Mouse (Mus musculus) liver, embryonic 14.5 days (tissue): ENCODE results near the gene Cldn10. TPM values are rescaled to one million over a fixed set of nuclear protein-coding genes. Genes with fewer than 3 reads are reported as not detected.

Experiments
- ATAC-seq: fragments of 200-750 bp; cut with Nextera tagmentation; 2 replicates; pipeline ENCODE4 v1.8.0; 2017; ENCODE audit warnings: moderate number of reproducible peaks, mild to moderate bottlenecking, moderate library complexity; ENCODE audit not compliant: insufficient read depth
- DNase-seq, 3 experiments: peaks; one replicate each; pipeline ENCODE4 v3.0.0-alpha.2; 2012 to 2013; ENCODE audit warnings: low read depth in 3 of 3, low spot score in 3 of 3
- H3K27ac ChIP-seq: fragments of 300-500 bp; sonication (generic); 2 replicates; pipeline ENCODE4 v1.5.1; 2014; ENCODE audit warnings: moderate library complexity, mild to moderate bottlenecking, control low read depth, inconsistent platforms
- H3K27me3 ChIP-seq: fragments of 300-500 bp; sonication (generic); 2 replicates; pipeline ENCODE4 v1.6.1; 2014; ENCODE audit warnings: mild to moderate bottlenecking, low read length, moderate library complexity; ENCODE audit not compliant: control insufficient read depth, insufficient read depth
- H3K36me3 ChIP-seq: fragments of 300-500 bp; sonication (generic); replicated peaks from 2 replicates; pipeline ENCODE4 v1.6.1; 2014; ENCODE audit warnings: low read depth; ENCODE audit not compliant: control insufficient read depth, insufficient read depth
- H3K4me1 ChIP-seq, 2 experiments: fragments of 200-500 bp in 1 of 2; fragments of 300-500 bp in 1 of 2; sonication (generic) in 1 of 2; replicated peaks; 2 replicates each; pipeline ENCODE4 v1.6.1; 2012 to 2014; ENCODE audit warnings: antibody characterized with exemption in 1 of 2, inconsistent platforms in 1 of 2, low read length in 1 of 2; ENCODE audit not compliant: control insufficient read depth in 2 of 2, insufficient read depth in 2 of 2
- H3K4me2 ChIP-seq: fragments of 300-500 bp; sonication (generic); 2 replicates; pipeline ENCODE4 v1.6.1; 2014; ENCODE audit warnings: low read depth, mild to moderate bottlenecking, control low read depth, moderate library complexity
- H3K4me3 ChIP-seq, 2 experiments: fragments of 200-500 bp in 1 of 2; fragments of 300-500 bp in 1 of 2; sonication (generic) in 1 of 2; 2 replicates each; pipeline ENCODE4 v1.5.1; 2012 to 2014; ENCODE audit warnings: low read depth in 2 of 2, low read length in 2 of 2, mild to moderate bottlenecking in 2 of 2, control low read depth in 1 of 2, inconsistent platforms in 1 of 2, moderate library complexity in 1 of 2; ENCODE audit not compliant: insufficient read depth in 1 of 2
- H3K9ac ChIP-seq: fragments of 300-500 bp; sonication (generic); replicated peaks from 2 replicates; pipeline ENCODE4 v1.6.1; 2014; ENCODE audit warnings: mild to moderate bottlenecking, control low read depth, moderate library complexity
- H3K9me3 ChIP-seq: fragments of 300-500 bp; sonication (generic); 2 replicates; pipeline ENCODE4 v1.6.1; 2016; ENCODE audit warnings: low read length, mixed read lengths; ENCODE audit not compliant: control insufficient read depth
- CTCF ChIP-seq: IDR thresholded peaks from 2 replicates; pipeline ENCODE4 v1.5.1; 2016; ENCODE audit warnings: antibody characterized with exemption, low read depth, control low read depth
- EP300 ChIP-seq: IDR thresholded peaks from 2 replicates; pipeline ENCODE4 v1.6.1; 2016; ENCODE audit warnings: antibody characterized with exemption, low read depth
- WGBS: fragments of 180-500 bp; shearing (Covaris S2); extraction: QIAGEN DNeasy Blood & Tissue Kit; methylation state at CpG from one replicate; pipeline ENCODE4 v1.1.7; 2014; ENCODE audit not compliant: insufficient replicate concordance; 5-methylcytosine and 5-hydroxymethylcytosine counted together
- polyA plus RNA-seq, 2 experiments: library from polyadenylated mRNA; depleted of rRNA in 1 of 2; stranded (reverse) in 1 of 2; unstranded in 1 of 2; fragments of >200 nt; fragmentation: Nextera tagmentation in 1 of 2; extraction: Ambion mirVana in 1 of 2; gene quantifications; 2 replicates each; pipeline versions ENCODE4 v1.2.1 to v1.2.3; 2012 to 2014

The Cldn10 gene
- polyA plus RNA-seq, 2 experiments: 0.06 to 0.51 TPM

- WGBS: 40% methylated on average over 7 of the region's 7 CpGs
- Histone ChIP-seq H3K27ac (no peak overlapping the region), H3K36me3 (no peaks in the 10 kb centered on the region), H3K9ac (no peak overlapping the region), H3K9me3 (no peaks in the 10 kb centered on the region), H3K4me3 (no peak overlapping the region), H3K4me1 (peaks cover 0 to 6% of the 10 kb centered on the region in 2 experiments; a peak in 1 of 4 replicates), H3K27me3 (no peaks in the 10 kb centered on the region), H3K4me2 (no peak overlapping the region)
- DNase-seq (no peak), ATAC-seq (no peak)
- TF ChIP-seq EP300 (no peak), CTCF (no peak)
Observed at GRCm38 (mm10) chr14:118827283-118827904, 39.7 kb downstream of the Cldn10 start.

GRCm38 (mm10) chr14:118829331-118830095, 41.8 kb downstream of the Cldn10 start:
- ATAC-seq (no peak), DNase-seq (no peak)
- H3K9ac ChIP-seq: no peak overlapping the region
- TF ChIP-seq CTCF (no peak), EP300 (no peak)
- peaks cover 0 to 9% of the 10 kb centered on the region in 2 experiments; a peak in 1 of 4 replicates for H3K4me1 ChIP-seq
- WGBS: 73% methylated on average over 11 of the region's 11 CpGs
- no peaks in the 10 kb centered on the region for H3K36me3 ChIP-seq
- H3K4me2 ChIP-seq: no peak overlapping the region
- H3K27ac ChIP-seq: no peak overlapping the region
- no peak overlapping the region for H3K4me3 ChIP-seq
- no peaks in the 10 kb centered on the region for H3K27me3 ChIP-seq
- H3K9me3 ChIP-seq: no peaks in the 10 kb centered on the region

- Histone ChIP-seq H3K9me3 (no peaks in the 10 kb centered on the region), H3K4me3 (no peak overlapping the region), H3K36me3 (no peaks in the 10 kb centered on the region), H3K4me2 (no peak overlapping the region), H3K27me3 (no peaks in the 10 kb centered on the region), H3K4me1 (peaks cover 7 to 13% of the 10 kb centered on the region in 2 experiments), H3K27ac (no peak overlapping the region), H3K9ac (no peak overlapping the region)
- DNase-seq: no peak
- no peak for ATAC-seq
- TF ChIP-seq EP300: no peak
- 56% methylated on average over 4 of the region's 4 CpGs for WGBS
Observed at GRCm38 (mm10) chr14:118831597-118831996, 43.9 kb downstream of the Cldn10 start.

- Histone ChIP-seq H3K9ac (no peak overlapping the region), H3K27me3 (no peaks in the 10 kb centered on the region), H3K4me1 (peaks cover 17 to 23% of the 10 kb centered on the region in 2 experiments), H3K36me3 (no peaks in the 10 kb centered on the region), H3K27ac (no peak overlapping the region), H3K4me2 (no peak overlapping the region), H3K9me3 (no peaks in the 10 kb centered on the region), H3K4me3 (no peak overlapping the region)
- no peak for TF ChIP-seq EP300
- TF ChIP-seq CTCF: no peak
- no peak for ATAC-seq
- no peak for DNase-seq
- WGBS: 82% methylated on average over 6 of the region's 6 CpGs
Observed at GRCm38 (mm10) chr14:118833241-118833640, 45.5 kb downstream of the Cldn10 start.

DNA sequence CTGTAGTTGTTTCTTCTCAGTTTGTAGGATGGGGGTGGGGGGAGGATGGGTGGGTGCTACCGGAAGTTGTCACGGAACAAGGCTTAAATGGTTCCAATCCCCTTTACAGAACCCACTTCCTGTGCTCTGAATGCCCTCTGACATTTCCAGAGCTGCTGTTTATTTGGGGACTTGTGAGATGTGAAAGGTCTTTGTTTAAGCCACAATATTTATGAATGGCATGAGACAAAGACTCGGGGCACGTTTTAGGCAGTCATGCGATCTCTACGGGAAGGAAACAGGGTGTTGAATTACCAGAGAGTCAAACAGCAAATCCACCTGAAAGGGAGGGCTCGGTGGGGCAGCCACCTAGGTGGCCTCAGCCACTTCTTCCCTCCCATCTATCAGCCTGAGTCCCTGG, 46.6 kb downstream of the Cldn10 start:
- Histone ChIP-seq H3K27ac (no peak overlapping the region), H3K4me2 (no peak overlapping the region), H3K9me3 (no peaks in the 10 kb centered on the region), H3K4me3 (no peak overlapping the region), H3K4me1 (peaks cover 17 to 20% of the 10 kb centered on the region in 2 experiments), H3K36me3 (no peaks in the 10 kb centered on the region), H3K9ac (no peak overlapping the region), H3K27me3 (no peaks in the 10 kb centered on the region)
- 15% methylated on average over 7 of the region's 7 CpGs for WGBS
- ATAC-seq (no peak), DNase-seq (no peak)
- no peak for TF ChIP-seq EP300
- no peak for TF ChIP-seq CTCF
